Comparison of ENCODE assay signal across 1 mouse cellular context in the genomic region with DNA sequence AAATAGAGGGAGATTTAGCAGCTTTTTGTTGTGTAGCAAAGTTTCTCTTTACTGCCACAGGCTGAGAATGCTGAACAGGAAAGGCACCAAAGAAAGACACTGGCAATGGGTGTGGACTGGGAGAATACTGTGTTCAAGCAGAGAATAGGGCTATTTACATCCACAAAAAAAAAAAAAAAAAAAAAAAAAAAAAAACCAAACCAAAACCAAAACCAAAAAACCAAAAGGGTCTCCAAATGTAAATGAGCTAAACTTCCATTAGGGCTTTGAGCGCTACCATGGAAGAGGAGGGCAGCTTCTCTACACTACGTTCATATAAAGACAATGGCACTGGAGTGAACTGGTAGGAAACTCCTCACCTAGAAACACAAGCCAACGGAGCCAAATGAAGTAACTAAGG.
A peak's percentile ranks its signal among the peaks of the same experiment; 100 is the strongest.
TF ChIP-seq lines count a peak whose summit lies in the region.

No protein-coding gene starts in this region.

TF ChIP-seq in CH12.LX, 34 proteins besides CTCF, POLR2A, EP300 and RAD21:
- TF ChIP-seq ZNF384 (IDR thresholded peaks at IDR 0.05; ENCODE audit: low read depth, low read length) (peak; percentile 67), PAX5 (IDR thresholded peaks at IDR 0.05; ENCODE audit: low read length) (no peak)
TF ChIP-seq in CH12.LX: peak in this region for 1.
